ENCODE assay signal across 8 mouse cellular contexts in genomic region chr7:143180761-143181160, GRCm38 (mm10).
DNase-seq lines count a peak whose midpoint lies in the region; ATAC-seq and TF ChIP-seq lines count a peak whose summit lies in the region.

No protein-coding gene starts in this region.

- H3K4me1 ChIP-seq in forebrain, embryonic 14.5 days (ENCODE audit: control insufficient read depth, insufficient read depth, low read length), result peaks cover 6% of the 10 kb centered on the region; the same call in 1 of the 2 replicates
- peaks cover 19% of the 10 kb centered on the region for H3K4me1 ChIP-seq in forebrain, embryonic 12.5 days
- H3K4me1 ChIP-seq in G1E (ENCODE audit: insufficient read depth, low read depth, low read length), result peaks cover 10% of the 10 kb centered on the region
- peaks cover 13% of the 10 kb centered on the region for H3K4me1 ChIP-seq in embryonic facial prominence, embryonic 15.5 days
- peaks cover 6% of the 10 kb centered on the region; the same call in 1 of the 2 replicates for H3K4me1 ChIP-seq in limb, embryonic 14.5 days (ENCODE audit: control insufficient read depth, insufficient read depth, low read length)

- H3K27me3 ChIP-seq in forebrain, embryonic 14.5 days (replicated peaks; ENCODE audit: control insufficient read depth, insufficient read depth, low read length), result no peaks in the 10 kb centered on the region
- H3K27me3 ChIP-seq in forebrain, embryonic 12.5 days, result peaks cover 9% of the 10 kb centered on the region; the same call in 1 of the 2 replicates
- H3K27me3 ChIP-seq in G1E (ENCODE audit: insufficient read depth, low read length), result peaks cover 26% of the 10 kb centered on the region
- no peaks in the 10 kb centered on the region for H3K27me3 ChIP-seq in embryonic facial prominence, embryonic 15.5 days
- H3K27me3 ChIP-seq in limb, embryonic 14.5 days (ENCODE audit: control insufficient read depth, insufficient read depth, low read length), result no peaks in the 10 kb centered on the region

- peak; percentile 58; the same call in 1 of the 2 replicates for ATAC-seq in forebrain, embryonic 14.5 days
- no peak for ATAC-seq in forebrain, embryonic 12.5 days (ENCODE audit: low FRiP score)
- ATAC-seq in G1E (ENCODE audit: extremely low read depth, insufficient number of reproducible peaks, low FRiP score, poor library complexity, severe bottlenecking), result no peak
- ATAC-seq in embryonic facial prominence, embryonic 15.5 days (ENCODE audit: insufficient number of reproducible peaks, low FRiP score, low TSS enrichment, low read depth), result peak; percentile 81
- ATAC-seq in limb, embryonic 14.5 days (ENCODE audit: low FRiP score, low read depth), result 0 out of 2 replicates have a peak, but pooled peaks have one; percentile 41

- H3K27ac ChIP-seq in forebrain, embryonic 14.5 days (ENCODE audit: low read depth, low read length), result no peak overlapping the region
- H3K27ac ChIP-seq in forebrain, embryonic 12.5 days, result no peak overlapping the region
- no peak overlapping the region for H3K27ac ChIP-seq in embryonic facial prominence, embryonic 15.5 days (replicated peaks)
- H3K27ac ChIP-seq in limb, embryonic 14.5 days (replicated peaks; ENCODE audit: low read depth, low read length), result no peak overlapping the region

- no peak overlapping the region for H3K4me3 ChIP-seq in forebrain, embryonic 14.5 days (ENCODE audit: low read depth, low read length)
- H3K4me3 ChIP-seq in forebrain, embryonic 12.5 days (replicated peaks), result no peak overlapping the region
- H3K4me3 ChIP-seq in G1E (ENCODE audit: low read depth, low read length), result no peak overlapping the region
- H3K4me3 ChIP-seq in embryonic facial prominence, embryonic 15.5 days (replicated peaks), result no peak overlapping the region
- H3K4me3 ChIP-seq in limb, embryonic 14.5 days (replicated peaks; ENCODE audit: low read length), result no peak overlapping the region

- H3K36me3 ChIP-seq in forebrain, embryonic 14.5 days (ENCODE audit: control insufficient read depth, insufficient read depth, low read length), result no peaks in the 10 kb centered on the region
- H3K36me3 ChIP-seq in forebrain, embryonic 12.5 days (replicated peaks), result no peaks in the 10 kb centered on the region
- no peaks in the 10 kb centered on the region for H3K36me3 ChIP-seq in G1E (replicated peaks)
- H3K36me3 ChIP-seq in embryonic facial prominence, embryonic 15.5 days, result no peaks in the 10 kb centered on the region
- H3K36me3 ChIP-seq in limb, embryonic 14.5 days (ENCODE audit: control insufficient read depth, insufficient read depth, low read length), result no peaks in the 10 kb centered on the region

- no peak overlapping the region for H3K4me2 ChIP-seq in forebrain, embryonic 14.5 days (ENCODE audit: low read length)
- no peak overlapping the region for H3K4me2 ChIP-seq in forebrain, embryonic 12.5 days
- no peak overlapping the region for H3K4me2 ChIP-seq in embryonic facial prominence, embryonic 15.5 days (replicated peaks)
- no peak overlapping the region for H3K4me2 ChIP-seq in limb, embryonic 14.5 days (replicated peaks; ENCODE audit: low read depth, low read length, severe bottlenecking)

- TF ChIP-seq CTCF in G1E (IDR thresholded peaks at IDR 0.05; ENCODE audit: low read depth, low read length), result no peak

- 48% methylated on average over 3 of the region's 3 CpGs for WGBS in forebrain, embryonic 14.5 days
- WGBS in forebrain, embryonic 12.5 days, result 65% methylated on average over 3 of the region's 3 CpGs
- WGBS in embryonic facial prominence, embryonic 15.5 days, result 24% methylated on average over 3 of the region's 3 CpGs
- WGBS in limb, embryonic 14.5 days, result 42% methylated on average over 3 of the region's 3 CpGs

- TF ChIP-seq POLR2A in limb, embryonic 14.5 days (IDR thresholded peaks at IDR 0.05; ENCODE audit: borderline replicate concordance, extremely low read depth, insufficient read depth, insufficient read length), result no peak

- H3K9me3 ChIP-seq in forebrain, embryonic 14.5 days (replicated peaks; ENCODE audit: control insufficient read depth, low read length), result no peaks in the 10 kb centered on the region
- no peaks in the 10 kb centered on the region for H3K9me3 ChIP-seq in forebrain, embryonic 12.5 days
- no peaks in the 10 kb centered on the region for H3K9me3 ChIP-seq in G1E (replicated peaks)
- H3K9me3 ChIP-seq in embryonic facial prominence, embryonic 15.5 days (replicated peaks), result no peaks in the 10 kb centered on the region
- H3K9me3 ChIP-seq in limb, embryonic 14.5 days (ENCODE audit: control insufficient read depth, low read length), result no peaks in the 10 kb centered on the region

- H3K9ac ChIP-seq in forebrain, embryonic 14.5 days (ENCODE audit: low read length), result no peak overlapping the region
- no peak overlapping the region for H3K9ac ChIP-seq in forebrain, embryonic 12.5 days
- H3K9ac ChIP-seq in embryonic facial prominence, embryonic 15.5 days, result no peak overlapping the region
- H3K9ac ChIP-seq in limb, embryonic 14.5 days (ENCODE audit: low read depth, low read length, severe bottlenecking), result no peak overlapping the region

- DNase-seq in forebrain, embryonic 14.5 days (ENCODE audit: low spot score), result peak; percentile 58
- DNase-seq in G1E (ENCODE audit: low spot score), result peak; percentile 21
- peak; percentile 91 for DNase-seq in heart, postnatal 4 days
- DNase-seq in limb, embryonic 14.5 days (ENCODE audit: low spot score), result no peak
- peak; percentile 34 for DNase-seq in right cerebral cortex, postnatal 4 days
- DNase-seq in c-Kit-positive CD71-positive TER-119-positive erythroid progenitor cells, embryonic 14.5 days (ENCODE audit: low spot score), result no peak

Comparison
In these comparisons a context has a peak if more than half of its experiments do, and no peak if none do; other contexts are left out.
1. ATAC-seq: peak in forebrain, embryonic 14.5 days (single experiment), embryonic facial prominence, embryonic 15.5 days (single experiment) and limb, embryonic 14.5 days (single experiment); none in forebrain, embryonic 12.5 days (single experiment) and G1E (single experiment).
2. DNase-seq: peak in forebrain, embryonic 14.5 days (single experiment), G1E (single experiment), heart, postnatal 4 days (single experiment) and right cerebral cortex, postnatal 4 days (single experiment); none in limb, embryonic 14.5 days (single experiment) and c-Kit-positive CD71-positive TER-119-positive erythroid progenitor cells, embryonic 14.5 days (single experiment).